Mouse (Mus musculus) left cerebral cortex, adult 18-20 months (tissue): Measurements from ENCODE around the gene Adamtsl4. TPM values are rescaled to one million over a fixed set of nuclear protein-coding genes. Genes with fewer than 3 reads are reported as not detected.
A peak's percentile ranks its signal among the peaks of the same experiment; 100 is the strongest.
"Not testable (repeated sequence)": the region's sequence is repeated elsewhere in the genome, so short reads cannot be mapped to it uniquely, and the experiment has no call there.

ENCODE experiments used
- DNase-seq, 2 experiments: peaks; one replicate each; pipeline ENCODE4 v3.0.0; 2021 to 2022; ENCODE audit warnings: low spot score in 2 of 2, mixed read lengths in 1 of 2
- total RNA-seq, 2 experiments: library from RNA; stranded (reverse); gene quantifications; 2 replicates each; pipeline ENCODE4 v1.2.3; 2021

Adamtsl4 gene
- total RNA-seq, 2 experiments from 2014 or later = 4.4 to 8.2 TPM

DNA sequence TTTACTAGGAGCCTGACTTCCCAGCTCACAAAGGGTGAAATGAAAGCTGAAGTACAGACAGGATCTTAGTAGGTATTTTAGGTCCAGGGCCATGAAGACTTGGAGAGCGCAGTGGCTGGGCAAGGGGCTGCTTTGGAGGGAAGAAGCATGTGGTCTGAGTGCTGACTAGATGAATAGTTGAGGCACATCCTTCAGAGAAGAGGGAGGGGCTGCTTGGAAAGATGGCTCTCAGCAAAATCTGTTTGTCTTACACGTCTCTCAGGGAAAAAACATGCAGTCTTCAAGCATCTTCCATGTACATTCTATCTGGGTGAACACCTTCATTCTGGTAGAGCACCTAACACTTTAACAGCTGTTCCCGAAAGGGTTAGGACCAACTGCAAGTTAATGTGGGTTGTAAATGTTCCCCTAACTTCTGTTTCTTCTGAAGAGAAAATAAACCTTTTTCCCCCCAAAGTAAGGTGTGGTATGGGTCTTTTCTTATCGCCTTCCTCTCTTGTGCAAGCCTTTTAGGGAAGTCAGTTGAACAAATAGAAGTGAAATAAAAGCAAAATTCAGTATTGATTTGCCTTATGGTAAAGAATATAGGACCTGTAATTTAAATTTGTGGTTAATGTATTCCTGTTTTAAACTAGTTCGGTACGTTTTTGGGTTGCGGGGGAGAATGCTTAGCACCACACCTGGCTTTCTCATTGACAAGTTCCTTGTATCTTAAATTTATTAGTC, 24.8 kb downstream of the Adamtsl4 start:
- DNase-seq = no peak

DNA sequence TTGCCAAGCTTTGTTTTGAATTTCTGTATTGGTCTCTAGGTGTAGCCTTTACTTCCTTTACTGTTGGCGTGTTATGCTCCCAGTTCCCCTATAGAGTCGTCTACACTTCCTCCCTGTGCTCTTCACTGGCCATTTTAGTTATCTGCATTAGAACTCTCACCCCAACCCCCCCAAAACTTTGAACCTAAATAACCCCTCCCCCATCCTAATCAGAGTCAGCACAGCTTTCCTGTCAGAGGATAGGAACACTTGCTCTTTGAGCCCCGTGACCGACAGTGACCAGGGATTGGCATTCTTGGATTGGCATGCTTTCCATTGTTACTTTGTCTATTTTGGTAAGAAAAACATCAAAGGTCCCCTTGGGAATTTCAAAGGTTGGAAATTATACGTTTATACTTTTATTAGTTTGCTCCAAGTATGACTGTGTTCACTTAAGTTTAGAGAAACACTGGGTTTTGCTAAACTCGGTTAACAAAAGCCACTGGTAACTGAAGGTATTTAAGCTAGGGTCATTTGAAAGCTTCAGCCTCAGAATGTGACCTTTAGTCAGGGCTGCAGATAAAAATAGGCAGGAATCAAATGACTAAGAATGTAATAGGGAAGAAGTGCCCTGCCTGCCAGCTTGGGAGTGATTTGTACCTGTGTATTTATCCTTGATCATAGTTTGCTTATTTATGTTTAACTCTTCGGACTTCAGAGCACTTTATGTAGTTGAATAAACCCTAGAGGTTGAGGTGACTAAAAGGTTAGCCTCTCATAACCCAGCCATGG, 25.6 kb downstream of the Adamtsl4 start:
- DNase-seq = no peak

DNA sequence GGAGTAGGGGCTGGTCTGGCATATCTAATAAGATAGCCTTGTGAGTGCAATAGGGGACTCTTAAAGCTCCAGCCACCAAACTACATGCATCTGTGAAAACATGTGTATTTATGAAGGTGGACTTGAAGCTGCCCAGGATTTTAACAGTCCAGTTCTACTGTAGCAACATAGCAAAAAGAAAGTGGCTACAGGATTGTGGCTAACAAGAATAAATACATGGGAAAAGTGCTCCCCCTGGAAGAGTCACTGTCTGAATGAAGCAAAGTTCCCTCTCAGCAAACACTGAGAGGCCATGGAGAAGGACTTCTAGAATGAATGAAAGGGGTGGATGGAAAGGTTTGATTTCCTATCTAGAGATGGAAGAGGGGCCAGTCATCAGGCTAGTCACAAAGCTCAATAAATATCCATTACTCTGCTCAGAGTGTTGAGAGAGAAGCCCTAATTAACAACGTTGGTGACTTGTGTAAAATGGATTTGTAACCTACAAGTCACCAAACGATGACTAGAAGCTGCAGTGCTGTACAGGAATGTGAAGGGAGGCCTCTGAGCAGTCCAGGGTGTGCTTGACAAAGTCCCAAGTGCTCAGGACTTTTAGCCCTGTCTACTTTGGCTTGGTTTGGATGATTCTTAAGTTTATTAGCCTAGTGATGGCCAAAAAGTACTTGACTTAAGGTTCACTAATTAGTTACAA, 26.8 kb downstream of the Adamtsl4 start:
- no peak for DNase-seq

DNA sequence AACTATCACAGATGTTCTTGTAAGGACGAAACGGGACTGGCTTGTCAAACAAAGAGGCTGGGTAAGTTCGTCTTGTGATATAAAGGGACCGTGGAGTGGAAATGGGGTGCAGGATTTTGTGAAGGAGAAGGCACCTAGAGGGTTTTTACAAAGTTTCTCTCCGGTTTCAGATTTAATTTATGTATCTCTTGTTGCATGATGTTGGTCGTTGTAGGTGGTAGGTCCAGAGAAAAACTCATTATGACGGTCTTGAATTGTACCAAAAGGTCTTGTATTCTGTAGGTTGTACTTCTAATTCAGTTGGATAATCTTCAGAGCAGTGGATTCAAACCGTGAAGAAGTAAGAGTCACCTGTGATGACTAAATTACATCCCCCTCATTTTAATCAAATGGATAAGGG, 27.8 kb downstream of the Adamtsl4 start:
- DNase-seq = no peak

DNA sequence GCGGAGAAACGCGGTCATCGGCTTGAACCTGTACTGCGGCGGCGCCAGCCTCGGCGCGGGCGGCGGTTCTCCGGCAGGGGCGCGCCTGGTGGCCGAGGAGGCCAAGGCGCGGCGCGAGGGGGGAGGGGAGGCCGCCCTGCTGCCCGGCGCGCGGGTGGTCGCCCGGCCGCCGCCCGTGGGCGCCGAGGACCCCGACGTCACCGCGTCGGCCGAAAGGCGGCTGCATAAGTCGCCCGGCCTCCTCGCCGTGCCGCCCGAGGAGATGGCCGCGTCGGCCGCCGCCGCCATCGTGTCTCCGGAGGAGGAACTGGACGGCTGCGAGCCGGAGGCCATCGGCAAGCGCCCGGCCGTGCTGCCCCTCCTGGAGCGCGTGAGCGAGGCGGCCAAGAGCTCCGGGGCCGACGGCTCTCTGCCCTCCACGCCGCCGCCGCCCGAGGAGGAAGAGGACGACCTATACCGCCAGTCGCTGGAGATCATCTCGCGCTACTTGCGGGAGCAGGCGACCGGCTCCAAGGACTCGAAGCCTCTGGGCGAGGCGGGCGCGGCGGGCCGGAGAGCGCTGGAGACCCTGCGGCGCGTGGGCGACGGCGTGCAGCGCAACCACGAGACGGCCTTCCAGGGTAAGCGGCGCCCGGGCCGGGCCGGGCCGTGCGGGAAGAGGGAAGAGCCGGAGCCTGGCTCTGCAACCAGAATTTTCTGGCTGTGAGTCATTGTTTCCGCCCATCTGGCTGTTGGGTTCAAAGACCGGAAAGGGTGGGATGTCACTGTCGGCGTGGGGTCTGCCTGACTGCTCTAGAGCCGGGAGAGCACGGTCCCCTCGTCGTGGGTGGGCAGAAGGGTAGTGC, 28.6 kb downstream of the Adamtsl4 start:
- peak; percentile 52 to 63 for DNase-seq

DNA sequence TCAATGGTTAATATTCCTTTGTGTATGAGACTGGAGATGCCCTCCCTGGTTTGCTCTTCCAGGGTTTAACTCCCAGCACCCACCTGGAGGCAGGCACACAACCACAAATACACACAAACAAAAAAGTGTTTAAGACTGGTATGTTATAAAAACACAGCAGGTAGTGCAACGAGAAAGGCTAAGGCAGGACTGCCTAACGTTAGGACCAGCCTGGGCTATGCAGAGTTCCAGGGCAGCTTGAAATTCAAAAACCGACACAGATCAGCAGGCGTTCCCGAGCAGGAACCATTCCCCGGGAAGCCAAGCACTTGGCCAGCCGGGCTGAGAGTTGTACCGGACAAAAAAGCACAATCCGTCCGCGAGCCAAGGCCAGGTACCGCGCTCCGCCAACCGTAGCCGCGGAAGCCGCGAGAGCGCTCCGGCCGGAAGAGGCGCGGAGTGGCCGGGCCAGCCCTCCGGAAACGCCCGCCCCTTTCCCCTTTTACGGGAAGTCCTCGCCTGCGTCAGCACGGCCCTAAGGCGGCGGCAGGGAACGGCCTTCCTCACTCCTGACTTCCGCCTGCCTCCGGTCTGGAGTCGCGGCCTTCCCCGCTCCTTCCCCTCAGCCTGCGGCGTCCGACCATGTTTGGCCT, 29.4 kb downstream of the Adamtsl4 start, which contains the start of gene Mcl1:
Gene Mcl1 (plus strand): TSS at position 553 of the 632 bp plus-strand sequence.
- DNase-seq = peak; percentile 92 to 94

DNA sequence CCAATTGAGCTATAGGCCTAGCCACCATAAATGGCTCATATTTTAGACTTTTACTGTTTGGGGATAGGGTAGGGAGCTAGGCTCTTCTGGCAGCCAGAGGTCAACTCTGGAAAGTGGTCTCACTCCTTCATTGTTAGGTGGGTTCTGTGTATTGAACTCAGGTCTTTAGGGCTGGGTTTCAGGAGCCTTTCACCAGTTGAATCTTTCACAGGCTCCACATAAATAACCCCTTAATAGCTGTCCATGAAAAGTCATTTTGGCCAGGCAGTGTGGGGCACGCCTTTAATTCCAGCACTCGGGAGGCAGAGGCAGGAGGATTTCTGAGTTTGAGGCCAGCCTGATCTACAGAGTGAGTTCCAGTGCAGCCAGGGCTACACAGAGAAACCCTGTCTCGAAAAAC, 30.0 kb downstream of the Adamtsl4 start:
- no peak for DNase-seq

DNA sequence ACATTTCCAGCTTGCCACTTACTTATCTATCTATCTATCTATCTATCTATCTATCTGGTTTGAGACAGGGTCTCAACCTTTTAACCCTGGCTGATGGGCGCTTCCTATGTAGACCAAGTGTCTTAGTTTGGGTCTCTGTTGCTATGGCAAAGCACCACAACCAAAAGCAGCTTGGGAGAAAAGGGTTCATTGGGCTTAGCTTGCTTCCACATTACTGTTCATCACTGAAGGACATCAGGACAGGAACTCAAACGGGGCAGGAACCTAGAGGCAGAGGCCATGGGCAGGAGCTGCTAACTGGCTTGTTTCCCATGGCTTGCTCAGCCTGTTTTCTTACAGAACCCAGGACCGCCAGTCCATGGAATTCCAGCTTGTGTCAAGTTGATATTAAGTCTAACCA, 30.6 kb downstream of the Adamtsl4 start:
- no peak for DNase-seq

DNA sequence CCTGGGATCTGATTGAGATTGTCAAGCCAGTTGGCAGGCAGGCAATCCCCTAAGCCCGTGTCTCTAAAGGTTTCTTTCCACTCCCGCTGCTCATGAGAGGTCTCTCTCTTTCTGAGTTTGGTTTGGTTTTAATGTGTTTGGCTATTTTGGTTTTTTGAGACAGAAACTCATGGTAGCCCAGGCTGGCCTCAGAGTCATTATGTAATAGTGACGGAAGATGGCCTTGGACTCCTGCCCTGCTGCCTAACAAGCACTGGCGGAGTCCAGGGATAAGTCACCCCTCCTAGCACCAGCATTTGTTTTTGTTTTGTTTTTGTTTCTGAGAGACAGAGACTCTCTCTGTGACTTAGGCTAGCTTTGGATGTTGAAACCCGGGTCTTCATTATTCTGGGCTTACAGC, 32.3 kb downstream of the Adamtsl4 start:
- no peak for DNase-seq

DNA sequence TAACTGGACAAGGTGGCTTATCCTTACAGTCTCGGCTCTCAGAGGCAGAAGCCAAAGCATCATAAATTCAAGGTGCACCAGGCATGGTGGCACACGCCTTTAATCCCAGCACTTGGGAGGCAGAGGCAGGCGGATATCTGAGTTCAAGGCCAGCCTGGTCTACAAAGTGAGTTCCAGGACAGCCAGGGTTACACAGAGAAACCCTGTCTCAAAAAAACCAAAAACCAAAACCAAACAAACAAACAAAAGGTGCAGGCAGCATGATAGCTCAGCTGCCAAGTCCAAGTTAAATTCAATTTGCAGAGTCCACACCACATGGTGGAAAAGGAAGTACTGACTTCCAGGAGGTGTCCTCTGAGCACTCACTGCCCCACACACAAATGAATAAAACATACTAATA, 33.3 kb downstream of the Adamtsl4 start:
- not testable (repeated sequence) for DNase-seq

DNA sequence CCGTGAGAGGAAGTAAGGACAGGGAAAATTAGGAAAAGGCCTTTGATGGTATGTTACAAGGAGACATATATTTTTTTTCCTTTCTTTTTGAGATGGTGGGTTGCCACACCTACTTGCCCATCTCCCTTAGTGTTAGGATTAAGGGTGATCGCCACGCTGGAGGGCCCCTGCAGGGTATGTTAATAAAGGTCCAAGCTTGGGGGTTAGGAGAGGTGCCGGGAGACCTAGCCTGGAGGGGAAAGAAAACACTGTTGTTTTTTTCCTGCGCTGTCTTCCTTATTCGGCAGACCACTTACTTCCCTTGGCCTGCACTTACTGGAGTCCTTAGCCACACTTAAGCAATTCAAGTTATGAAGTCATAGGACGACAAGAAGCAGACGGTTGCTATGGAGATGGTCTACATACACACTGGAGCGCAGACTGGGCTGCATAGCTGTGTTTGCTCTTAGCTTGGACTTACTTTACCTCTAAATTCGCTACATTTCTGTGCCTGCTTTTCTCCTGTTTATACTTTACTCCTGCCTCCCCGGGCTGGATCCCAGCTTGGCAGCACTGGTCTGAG, 34.2 kb downstream of the Adamtsl4 start:
- DNase-seq = no peak

DNA sequence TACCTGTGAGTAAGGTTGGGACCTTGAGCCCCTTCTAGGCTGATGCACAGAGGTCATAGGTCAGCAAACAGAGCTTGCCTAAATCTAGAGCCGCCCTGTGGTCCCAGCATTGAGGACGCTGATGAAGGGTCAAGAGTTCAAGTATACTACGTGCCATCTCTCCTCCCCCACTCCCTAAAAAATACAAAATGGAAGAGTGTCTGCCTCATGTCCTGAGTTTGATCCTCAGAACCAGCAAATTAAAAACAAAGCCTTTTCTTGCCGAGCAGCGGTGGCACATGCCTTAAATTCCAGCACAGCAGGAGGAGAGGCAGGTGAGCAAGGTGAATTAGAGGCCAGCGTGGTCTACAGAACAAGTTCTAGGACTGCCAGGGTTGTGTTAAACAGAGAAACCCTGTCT, 34.8 kb downstream of the Adamtsl4 start:
- DNase-seq = no peak

DNA sequence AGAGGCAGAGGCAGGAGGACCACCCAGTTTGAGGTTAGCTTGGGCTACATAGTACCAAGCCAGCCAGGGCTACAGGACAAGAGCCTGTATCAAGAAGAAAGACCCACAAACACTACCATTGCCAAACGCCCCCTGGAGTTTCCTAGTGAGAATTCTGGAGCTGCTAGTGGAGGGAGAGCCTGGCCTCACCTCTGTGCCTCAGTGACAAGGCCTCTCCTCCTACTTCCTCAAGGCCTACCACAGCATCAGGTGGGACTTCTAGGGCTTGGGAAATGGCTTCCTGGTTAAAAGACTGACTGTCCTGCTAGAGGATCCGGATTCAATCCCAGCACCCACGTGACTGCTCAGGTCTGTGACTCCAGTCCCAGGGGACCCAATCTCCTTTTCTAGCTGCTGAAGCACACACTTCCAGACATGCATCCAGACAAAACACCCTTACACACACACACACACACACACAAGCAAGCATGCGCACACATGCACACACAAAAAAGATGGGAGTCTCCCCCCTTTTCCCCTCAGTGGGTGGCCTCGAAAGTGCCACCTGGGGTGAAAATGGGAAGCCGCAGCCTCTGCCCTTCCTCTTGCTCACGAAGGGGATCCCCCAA, 35.4 kb downstream of the Adamtsl4 start:
- no peak for DNase-seq

DNA sequence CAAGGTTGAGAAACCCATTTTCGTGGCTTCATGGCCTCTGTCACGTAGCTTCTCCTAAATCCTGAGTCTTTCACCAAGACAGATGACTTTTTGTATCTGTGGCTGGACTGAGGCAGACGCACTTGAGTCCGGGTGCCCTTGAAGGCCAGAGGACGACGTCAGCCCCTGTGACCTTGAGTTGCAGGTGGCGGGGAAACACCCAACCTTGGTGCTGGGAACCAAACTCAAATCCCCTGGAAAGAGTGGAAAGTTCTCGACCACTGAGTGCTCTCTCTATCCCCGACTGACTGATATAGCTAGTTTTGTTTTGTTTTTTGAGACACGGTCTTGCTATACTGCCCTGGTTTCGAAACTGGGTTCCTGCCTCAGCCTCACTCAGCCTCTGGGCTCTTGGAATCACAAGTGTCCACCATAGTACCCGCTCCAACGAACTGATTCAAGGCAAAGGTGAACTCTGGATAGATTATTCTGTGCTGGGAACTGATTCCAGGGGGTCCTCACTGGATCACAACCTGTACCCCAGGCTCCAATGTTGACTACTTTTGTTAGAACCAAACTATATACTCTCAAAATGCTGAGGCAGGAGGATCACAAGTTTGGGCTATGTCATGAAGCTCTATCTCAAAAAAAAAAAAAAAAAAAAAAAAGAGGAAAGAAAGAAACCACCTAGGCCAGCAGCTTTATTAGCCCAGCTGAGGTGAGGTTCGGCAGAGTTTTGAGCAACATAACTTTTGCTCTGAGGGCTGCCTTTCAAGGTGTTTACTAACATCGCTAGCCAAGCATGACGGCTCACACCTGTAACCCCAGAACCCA, 36.1 kb downstream of the Adamtsl4 start:
- DNase-seq = no peak

DNA sequence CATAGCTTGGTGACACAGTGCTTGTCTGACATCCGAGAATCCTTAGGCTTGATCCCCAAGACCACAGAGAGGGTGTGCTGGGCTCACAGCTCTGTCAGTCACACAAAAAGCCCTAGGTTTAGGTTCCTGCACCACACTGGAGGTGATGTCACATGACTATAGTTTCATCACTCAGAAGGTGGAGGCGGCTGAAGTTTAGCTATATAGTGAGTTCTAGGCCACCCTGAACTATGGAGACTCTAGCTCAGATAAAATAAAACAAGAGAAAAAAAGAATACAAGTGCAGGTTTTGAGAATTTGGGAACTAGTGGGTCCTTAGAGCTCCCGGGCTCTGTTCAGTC, 36.7 kb downstream of the Adamtsl4 start:
- no peak for DNase-seq

DNA sequence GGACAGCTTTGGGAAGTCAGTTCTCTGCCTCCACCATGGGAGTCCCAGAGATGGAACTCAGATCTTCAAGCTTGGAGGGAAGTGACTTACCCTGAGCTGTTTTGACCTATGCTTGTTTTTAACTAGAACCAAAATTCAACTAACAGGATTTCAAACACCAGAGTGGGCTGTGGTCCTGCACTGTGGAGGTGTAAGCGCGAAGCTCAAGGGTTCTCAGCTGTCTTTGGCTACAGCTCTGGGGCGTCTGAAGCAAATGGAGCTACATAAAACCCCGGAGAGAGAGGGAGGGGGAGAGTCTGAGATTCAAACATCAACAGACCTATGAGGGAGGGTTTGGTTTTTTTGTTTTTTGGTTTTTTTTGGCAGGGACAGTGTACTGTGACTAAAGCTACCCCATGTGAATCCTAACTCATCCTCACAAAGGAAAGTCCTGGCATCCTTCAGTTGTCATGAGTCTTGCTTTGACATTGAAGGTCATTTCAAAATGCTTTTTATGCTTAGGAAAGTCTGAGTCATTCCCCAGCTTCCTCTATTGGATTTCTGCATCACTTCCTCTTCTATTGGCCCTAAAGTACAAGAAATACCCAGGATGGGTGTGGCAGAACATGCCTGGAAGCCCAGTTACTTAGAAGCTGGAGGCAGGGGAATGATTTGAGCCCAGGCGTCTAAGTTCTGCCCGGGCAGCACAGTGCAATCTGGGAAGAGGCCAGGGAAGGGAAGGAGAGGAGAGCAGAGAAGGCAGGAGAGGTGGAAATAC, 37.3 kb downstream of the Adamtsl4 start:
- no peak for DNase-seq

DNA sequence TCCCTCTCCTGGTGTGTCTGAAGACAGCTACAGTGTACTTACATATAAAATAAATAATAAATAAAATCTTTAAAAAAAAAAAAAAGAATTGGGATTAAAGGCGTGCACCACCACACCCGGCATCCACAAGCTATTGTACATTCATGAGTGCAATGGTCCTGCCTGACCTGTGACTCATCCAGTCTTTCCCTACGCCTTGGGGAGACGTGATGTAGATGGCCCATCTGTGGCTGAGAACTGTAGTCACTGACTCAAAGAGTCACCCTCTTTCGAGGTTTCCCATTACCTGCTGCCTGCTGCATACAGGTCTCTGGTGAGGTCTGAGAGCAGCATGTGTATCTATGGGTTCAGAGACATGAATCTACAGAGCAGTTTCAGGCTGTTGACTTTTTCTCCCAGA, 39.7 kb downstream of the Adamtsl4 start:
- DNase-seq = no peak
